Mouse (Mus musculus) liver, embryonic 14 days (tissue): ENCODE data around the gene Ncapg. TPM values are rescaled to one million over a fixed set of nuclear protein-coding genes. Genes with fewer than 3 reads are reported as not detected.

Source experiments
- polyA plus RNA-seq: library from polyadenylated mRNA; depleted of rRNA; stranded (reverse); fragments of >200 nt; gene quantifications from 2 replicates; pipeline ENCODE4 v1.2.3, GENCODE M21; 2012; rRNA removed

Ncapg gene
- polyA plus RNA-seq: 31.0 and 32.5 TPM in 2 replicates

GRCm38 (mm10) chr5:45669598-45670279, at the start of gene Ncapg:
TSS of gene Ncapg (plus strand) at chr5:45669919.

GRCm38 (mm10) chr5:45638806-45639714, 30.7 kb upstream of the Ncapg start, which contains the start of gene Fam184b:
TSS of gene Fam184b (minus strand) at chr5:45639614.

Other genes starting within 250 kb of the Ncapg start
- gene Qdpr, start 219.7 kb upstream of the Ncapg start, polyA plus RNA-seq: 32.8 and 38.7 TPM in 2 replicates
- gene Clrn2, start 216.2 kb upstream of the Ncapg start, polyA plus RNA-seq: not detected in 2 replicates
- 28.5 and 29.4 TPM in 2 replicates for gene Lap3, start 176.5 kb upstream of the Ncapg start, polyA plus RNA-seq
- 39.8 and 42.4 TPM in 2 replicates for gene Med28, start 149.7 kb upstream of the Ncapg start, polyA plus RNA-seq
- 0.02 and 0.03 TPM in 2 replicates for gene Fam184b, start 30.3 kb upstream of the Ncapg start, polyA plus RNA-seq
- gene Lcorl, start 187.7 kb downstream of the Ncapg start, polyA plus RNA-seq: 1.8 and 2.2 TPM in 2 replicates